Mouse (Mus musculus): ENCODE measurements around the gene Nupl2. TPM values are rescaled to one million over a fixed set of nuclear protein-coding genes. Genes with fewer than 3 reads are reported as not detected.

Gene Nupl2
- polyA plus RNA-seq, 1 experiment from 2014 or later = 12.8 TPM

GRCm38 (mm10) chr5:24181514-24182295 lies 16.9 kb downstream of the Nupl2 start:
- no peak overlapping the region for H3K4me2 ChIP-seq
- peaks cover 45% of the 10 kb centered on the region for H3K36me3 ChIP-seq
- WGBS = 96% methylated on average over 16 of the region's 16 CpGs
- no peak overlapping the region for H3K9ac ChIP-seq
- H3K27me3 ChIP-seq = no peaks in the 10 kb centered on the region
- H3K27ac ChIP-seq (replicated peaks) = no peak overlapping the region
- H3K4me1 ChIP-seq (replicated peaks) = no peaks in the 10 kb centered on the region
- ATAC-seq (ENCODE audit: low FRiP score, low read depth) = no peak
- H3K9me3 ChIP-seq = peaks cover 3% of the 10 kb centered on the region; the same call in 1 of the 2 replicates
- no peak overlapping the region for H3K4me3 ChIP-seq

DNA sequence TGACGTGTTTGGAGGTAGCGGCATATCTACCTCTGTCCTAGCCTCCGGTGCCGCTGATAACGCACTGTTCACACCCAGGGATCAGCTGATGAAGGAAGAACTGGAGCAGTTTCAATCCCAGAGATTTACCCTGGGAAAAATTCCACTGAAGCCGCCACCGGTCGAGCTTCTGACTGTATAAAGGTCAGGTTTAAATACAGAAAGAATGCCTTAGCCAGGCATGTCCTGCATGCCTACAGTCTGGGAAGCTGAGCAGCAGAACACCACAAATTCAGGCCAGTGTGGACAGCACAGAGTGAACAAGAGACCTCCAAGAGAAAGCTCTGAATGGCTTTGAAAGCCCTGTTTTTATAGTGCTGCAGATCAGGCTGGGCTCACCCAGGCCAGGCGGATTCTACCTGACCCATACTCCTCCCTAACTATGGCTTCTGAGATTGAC lies 17.6 kb downstream of the Nupl2 start:
- no peak for ATAC-seq (ENCODE audit: low FRiP score, low read depth)
- Histone ChIP-seq H3K4me1 (replicated peaks) (no peaks in the 10 kb centered on the region), H3K4me3 (no peak overlapping the region), H3K9ac (no peak overlapping the region), H3K36me3 (peaks cover 49% of the 10 kb centered on the region), H3K27me3 (no peaks in the 10 kb centered on the region), H3K9me3 (peaks cover 3% of the 10 kb centered on the region; the same call in 1 of the 2 replicates), H3K4me2 (no peak overlapping the region), H3K27ac (replicated peaks) (no peak overlapping the region)
- 96% methylated on average over 9 of the region's 9 CpGs for WGBS

- no peak for ATAC-seq (ENCODE audit: low FRiP score, low read depth)
- Histone ChIP-seq H3K27ac (replicated peaks) (no peak overlapping the region), H3K9ac (no peak overlapping the region), H3K27me3 (no peaks in the 10 kb centered on the region), H3K36me3 (peaks cover 44% of the 10 kb centered on the region), H3K9me3 (peaks cover 3% of the 10 kb centered on the region; the same call in 1 of the 2 replicates), H3K4me3 (no peak overlapping the region), H3K4me1 (replicated peaks) (no peaks in the 10 kb centered on the region), H3K4me2 (no peak overlapping the region)
- WGBS = 95% methylated on average over 6 of the region's 6 CpGs
These were observed 18.3 kb downstream of the Nupl2 start for GRCm38 (mm10) chr5:24183096-24183495.

DNA sequence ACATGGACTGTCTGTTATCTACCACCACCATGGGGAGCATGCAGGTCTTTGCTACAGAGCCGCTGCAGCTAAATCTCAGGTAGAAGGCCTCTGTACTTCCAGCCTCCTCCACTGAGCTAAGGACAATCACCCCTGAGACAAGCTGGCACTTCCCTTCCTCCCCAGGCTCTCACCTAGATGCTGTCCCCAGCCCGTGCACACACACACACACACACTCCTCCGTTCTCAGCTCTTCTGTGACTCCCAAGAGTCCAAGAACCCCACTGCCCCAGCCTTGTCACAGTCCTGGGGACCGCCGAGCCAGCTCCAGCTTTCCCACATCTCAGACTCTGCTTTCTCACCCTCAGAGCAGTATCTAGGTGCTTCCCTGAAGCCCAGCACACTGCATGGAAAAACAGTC lies 19.2 kb downstream of the Nupl2 start:
- no peak overlapping the region for H3K4me2 ChIP-seq
- no peak overlapping the region for H3K27ac ChIP-seq (replicated peaks)
- WGBS = 95% methylated on average over 5 of the region's 5 CpGs
- H3K27me3 ChIP-seq = no peaks in the 10 kb centered on the region
- peaks cover 3% of the 10 kb centered on the region; the same call in 1 of the 2 replicates for H3K9me3 ChIP-seq
- no peak overlapping the region for H3K4me3 ChIP-seq
- no peaks in the 10 kb centered on the region for H3K4me1 ChIP-seq (replicated peaks)
- H3K9ac ChIP-seq = no peak overlapping the region
- ATAC-seq (ENCODE audit: low FRiP score, low read depth) = no peak
- peaks cover 41% of the 10 kb centered on the region for H3K36me3 ChIP-seq

- Histone ChIP-seq H3K27me3 (no peaks in the 10 kb centered on the region), H3K4me1 (replicated peaks) (no peaks in the 10 kb centered on the region), H3K9me3 (peaks cover 3% of the 10 kb centered on the region; the same call in 1 of the 2 replicates), H3K27ac (replicated peaks) (no peak overlapping the region), H3K4me2 (no peak overlapping the region), H3K36me3 (peaks cover 18% of the 10 kb centered on the region), H3K9ac (no peak overlapping the region), H3K4me3 (no peak overlapping the region)
- 75% methylated on average over 4 of the region's 4 CpGs for WGBS
- no peak for ATAC-seq (ENCODE audit: low FRiP score, low read depth)
These were observed 23.7 kb downstream of the Nupl2 start for GRCm38 (mm10) chr5:24188476-24188875.

- Histone ChIP-seq H3K27me3 (no peaks in the 10 kb centered on the region), H3K4me2 (no peak overlapping the region), H3K27ac (replicated peaks) (no peak overlapping the region), H3K4me1 (replicated peaks) (no peaks in the 10 kb centered on the region), H3K9me3 (no peaks in the 10 kb centered on the region), H3K4me3 (no peak overlapping the region), H3K9ac (no peak overlapping the region), H3K36me3 (peaks cover 4% of the 10 kb centered on the region; the same call in 1 of the 2 replicates)
- ATAC-seq (ENCODE audit: low FRiP score, low read depth) = no peak
- 89% methylated on average over 2 of the region's 2 CpGs for WGBS
These were observed 27.1 kb downstream of the Nupl2 start for GRCm38 (mm10) chr5:24191821-24192220.

GRCm38 (mm10) chr5:24201006-24201405 lies 36.2 kb downstream of the Nupl2 start:
- H3K4me3 ChIP-seq = no peak overlapping the region
- H3K27me3 ChIP-seq = no peaks in the 10 kb centered on the region
- H3K4me1 ChIP-seq (replicated peaks) = no peaks in the 10 kb centered on the region
- no peaks in the 10 kb centered on the region for H3K9me3 ChIP-seq
- no peak overlapping the region for H3K27ac ChIP-seq (replicated peaks)
- no peak overlapping the region for H3K4me2 ChIP-seq
- no peaks in the 10 kb centered on the region for H3K36me3 ChIP-seq
- 80% methylated on average over 4 of the region's 4 CpGs for WGBS
- no peak overlapping the region for H3K9ac ChIP-seq
- ATAC-seq (ENCODE audit: low FRiP score, low read depth) = no peak

- no peak overlapping the region for H3K4me3 ChIP-seq
- no peaks in the 10 kb centered on the region for H3K4me1 ChIP-seq (replicated peaks)
- H3K27me3 ChIP-seq = no peaks in the 10 kb centered on the region
- no peaks in the 10 kb centered on the region for H3K9me3 ChIP-seq
- peak; percentile 34; the same call in 1 of the 2 replicates for ATAC-seq (ENCODE audit: low FRiP score, low read depth)
- no peak overlapping the region for H3K27ac ChIP-seq (replicated peaks)
- no peak overlapping the region for H3K9ac ChIP-seq
- H3K4me2 ChIP-seq = no peak overlapping the region
- H3K36me3 ChIP-seq = no peaks in the 10 kb centered on the region
- 73% methylated on average over 5 of the region's 5 CpGs for WGBS
These were observed 37.7 kb downstream of the Nupl2 start for GRCm38 (mm10) chr5:24202492-24202891.

GRCm38 (mm10) chr5:24203266-24203665 lies 38.5 kb downstream of the Nupl2 start:
- no peaks in the 10 kb centered on the region for H3K9me3 ChIP-seq
- H3K9ac ChIP-seq = no peak overlapping the region
- H3K27ac ChIP-seq (replicated peaks) = no peak overlapping the region
- H3K36me3 ChIP-seq = no peaks in the 10 kb centered on the region
- no peaks in the 10 kb centered on the region for H3K4me1 ChIP-seq (replicated peaks)
- H3K27me3 ChIP-seq = no peaks in the 10 kb centered on the region
- no peak overlapping the region for H3K4me2 ChIP-seq
- 86% methylated on average over 5 of the region's 5 CpGs for WGBS
- no peak overlapping the region for H3K4me3 ChIP-seq
- ATAC-seq (ENCODE audit: low FRiP score, low read depth) = no peak

- ATAC-seq (ENCODE audit: low FRiP score, low read depth) = no peak
- Histone ChIP-seq H3K9ac (no peak overlapping the region), H3K9me3 (no peaks in the 10 kb centered on the region), H3K27ac (replicated peaks) (no peak overlapping the region), H3K27me3 (no peaks in the 10 kb centered on the region), H3K36me3 (no peaks in the 10 kb centered on the region), H3K4me1 (replicated peaks) (no peaks in the 10 kb centered on the region), H3K4me3 (no peak overlapping the region), H3K4me2 (no peak overlapping the region)
- 78% methylated on average over 10 of the region's 10 CpGs for WGBS
These were observed 43.2 kb downstream of the Nupl2 start for GRCm38 (mm10) chr5:24207965-24208364.

DNA sequence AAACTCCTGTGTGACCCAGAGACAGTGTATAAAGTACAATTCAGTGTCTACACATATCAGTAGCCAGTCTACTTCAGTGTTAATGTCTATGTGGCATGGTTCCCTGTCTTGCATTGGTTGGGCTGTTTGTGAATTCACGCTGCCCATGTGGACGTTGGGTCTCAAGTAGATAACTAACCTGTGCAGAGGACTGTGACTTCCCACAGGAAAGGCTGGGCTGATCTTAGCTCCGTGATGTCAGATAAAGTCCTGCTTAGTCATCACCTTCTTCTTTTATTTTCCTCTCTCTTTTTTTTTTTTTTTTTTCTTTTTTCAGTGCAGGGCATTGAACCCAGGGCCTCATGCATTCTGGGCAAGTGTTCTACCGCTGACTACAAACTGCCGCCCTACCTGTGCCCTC lies 43.7 kb downstream of the Nupl2 start:
- WGBS = 88% methylated on average over 5 of the region's 5 CpGs
- no peak overlapping the region for H3K4me3 ChIP-seq
- no peak overlapping the region for H3K9ac ChIP-seq
- H3K4me2 ChIP-seq = no peak overlapping the region
- H3K27ac ChIP-seq (replicated peaks) = no peak overlapping the region
- no peaks in the 10 kb centered on the region for H3K36me3 ChIP-seq
- H3K4me1 ChIP-seq (replicated peaks) = no peaks in the 10 kb centered on the region
- H3K9me3 ChIP-seq = no peaks in the 10 kb centered on the region
- ATAC-seq (ENCODE audit: low FRiP score, low read depth) = no peak
- H3K27me3 ChIP-seq = no peaks in the 10 kb centered on the region

GRCm38 (mm10) chr5:24213861-24214546 lies 49.2 kb downstream of the Nupl2 start:
- no peaks in the 10 kb centered on the region for H3K36me3 ChIP-seq
- H3K27ac ChIP-seq (replicated peaks) = no peak overlapping the region
- no peaks in the 10 kb centered on the region for H3K4me1 ChIP-seq (replicated peaks)
- ATAC-seq (ENCODE audit: low FRiP score, low read depth) = no peak
- no peak overlapping the region for H3K4me2 ChIP-seq
- 77% methylated on average over 3 of the region's 3 CpGs for WGBS
- H3K4me3 ChIP-seq = no peak overlapping the region
- no peaks in the 10 kb centered on the region for H3K9me3 ChIP-seq
- no peak overlapping the region for H3K9ac ChIP-seq
- H3K27me3 ChIP-seq = 0 out of 2 replicates have a peak, but pooled peaks cover 4% of the 10 kb centered on the region
